Mouse (Mus musculus) kidney, adult 2 months (tissue): Measurements from ENCODE around the gene Mapkbp1. TPM values are rescaled to one million over a fixed set of nuclear protein-coding genes. Genes with fewer than 3 reads are reported as not detected.
A peak's percentile ranks its signal among the peaks of the same experiment; 100 is the strongest.

Experiments
- DNase-seq: peaks from one replicate; pipeline ENCODE4 v3.0.0; 2021
- H3K27ac ChIP-seq: fragments of 200-500 bp; 2 replicates; pipeline ENCODE4 v1.5.1; 2012; ENCODE audit warnings: low read depth, low read length, control low read depth, inconsistent platforms; ENCODE audit not compliant: insufficient read depth
- H3K27me3 ChIP-seq: fragments of 200-500 bp; replicated peaks from 2 replicates; pipeline ENCODE4 v1.6.1; 2012; ENCODE audit warnings: mild to moderate bottlenecking, moderate library complexity, low read length, inconsistent platforms; ENCODE audit not compliant: control insufficient read depth, insufficient read depth
- H3K36me3 ChIP-seq: fragments of 200-500 bp; 2 replicates; pipeline ENCODE4 v1.6.1; 2012; ENCODE audit warnings: mild to moderate bottlenecking, moderate library complexity, low read length, inconsistent platforms; ENCODE audit not compliant: control insufficient read depth, insufficient read depth
- H3K4me1 ChIP-seq: fragments of 200-500 bp; 2 replicates; pipeline ENCODE4 v1.6.1; 2011; ENCODE audit warnings: low read length; ENCODE audit not compliant: control insufficient read depth, insufficient read depth
- H3K4me3 ChIP-seq: fragments of 200-500 bp; 2 replicates; pipeline ENCODE4 v1.5.1; 2011; ENCODE audit warnings: mild to moderate bottlenecking, low read depth, low read length, control low read depth; ENCODE audit not compliant: insufficient read depth
- CTCF ChIP-seq: fragments of 200-500 bp; conservative IDR thresholded peaks from 2 replicates; pipeline ENCODE4 v1.5.1; 2011; ENCODE audit warnings: low read depth, mild to moderate bottlenecking, control low read depth, low read length, moderate library complexity, mixed read lengths; ENCODE audit not compliant: insufficient read depth, insufficient read length
- POLR2A ChIP-seq: fragments of 200-500 bp; IDR thresholded peaks from one replicate; pipeline ENCODE4 v1.6.1; 2011; ENCODE audit warnings: low read depth, low read length, control low read depth
- WGBS: fragments of 180-500 bp; shearing (Covaris S2); methylation state at CpG from one replicate; pipeline ENCODE4 v1.1.7; 2018; 5-methylcytosine and 5-hydroxymethylcytosine counted together
- polyA plus RNA-seq: library from polyadenylated mRNA; depleted of rRNA; stranded (reverse); fragments of >200 nt; gene quantifications from 2 replicates; pipeline ENCODE4 v1.2.3, GENCODE M21; 2012

Gene Mapkbp1
- polyA plus RNA-seq, 1 experiment: 9.0 TPM

- Histone ChIP-seq H3K36me3 (no peaks in the 10 kb centered on the region), H3K27ac (peak overlapping the region; percentile 66), H3K27me3 (no peaks in the 10 kb centered on the region), H3K4me3 (no peak overlapping the region), H3K4me1 (peaks cover 24% of the 10 kb centered on the region)
- 39% methylated on average over 9 of the region's 9 CpGs for WGBS
- TF ChIP-seq CTCF (no peak), POLR2A (no peak)
- DNase-seq: peak; percentile 51
Observed at GRCm38 (mm10) chr2:119995391-119996281, 23.1 kb downstream of the Mapkbp1 start.

GRCm38 (mm10) chr2:119997354-119997753 is 24.9 kb downstream of the Mapkbp1 start:
- 76% methylated on average over 4 of the region's 4 CpGs for WGBS
- Histone ChIP-seq H3K36me3 (no peaks in the 10 kb centered on the region), H3K27ac (peak overlapping the region; percentile 11; the same call in 1 of the 2 replicates), H3K4me3 (no peak overlapping the region), H3K27me3 (no peaks in the 10 kb centered on the region), H3K4me1 (peaks cover 27% of the 10 kb centered on the region)
- no peak for DNase-seq
- TF ChIP-seq CTCF: no peak
- no peak for TF ChIP-seq POLR2A

GRCm38 (mm10) chr2:119999731-120000130 is 27.2 kb downstream of the Mapkbp1 start:
- no peak overlapping the region for H3K27ac ChIP-seq
- DNase-seq: no peak
- no peaks in the 10 kb centered on the region for H3K27me3 ChIP-seq
- no peak overlapping the region for H3K4me3 ChIP-seq
- no peak for TF ChIP-seq POLR2A
- TF ChIP-seq CTCF: no peak
- peaks cover 27% of the 10 kb centered on the region for H3K4me1 ChIP-seq
- 96% methylated on average over 2 of the region's 2 CpGs for WGBS
- no peaks in the 10 kb centered on the region for H3K36me3 ChIP-seq

- Histone ChIP-seq H3K36me3 (no peaks in the 10 kb centered on the region), H3K4me1 (peaks cover 18% of the 10 kb centered on the region), H3K27me3 (no peaks in the 10 kb centered on the region), H3K4me3 (no peak overlapping the region), H3K27ac (no peak overlapping the region)
- peak; percentile 45 for DNase-seq
- WGBS: 61% methylated on average over 3 of the region's 3 CpGs
- TF ChIP-seq CTCF (no peak), POLR2A (no peak)
Observed at GRCm38 (mm10) chr2:120000882-120001584, 28.5 kb downstream of the Mapkbp1 start.

GRCm38 (mm10) chr2:120001956-120002355 is 29.5 kb downstream of the Mapkbp1 start:
- peaks cover 15% of the 10 kb centered on the region for H3K4me1 ChIP-seq
- no peak for TF ChIP-seq POLR2A
- no peak for TF ChIP-seq CTCF
- WGBS: 65% methylated on average over 4 of the region's 4 CpGs
- H3K27me3 ChIP-seq: no peaks in the 10 kb centered on the region
- DNase-seq: no peak
- no peak overlapping the region for H3K27ac ChIP-seq
- H3K4me3 ChIP-seq: no peak overlapping the region
- H3K36me3 ChIP-seq: no peaks in the 10 kb centered on the region

GRCm38 (mm10) chr2:120003970-120004369 is 31.5 kb downstream of the Mapkbp1 start:
- no peaks in the 10 kb centered on the region for H3K27me3 ChIP-seq
- DNase-seq: no peak
- no peaks in the 10 kb centered on the region for H3K36me3 ChIP-seq
- H3K4me3 ChIP-seq: no peak overlapping the region
- peaks cover 11% of the 10 kb centered on the region for H3K4me1 ChIP-seq
- no peak for TF ChIP-seq POLR2A
- TF ChIP-seq CTCF: no peak
- no peak overlapping the region for H3K27ac ChIP-seq
- WGBS: 94% methylated on average over 2 of the region's 2 CpGs

GRCm38 (mm10) chr2:120006696-120007095 is 34.2 kb downstream of the Mapkbp1 start:
- Histone ChIP-seq H3K4me3 (no peak overlapping the region), H3K36me3 (no peaks in the 10 kb centered on the region)
- DNase-seq: no peak

More at GRCm38 (mm10) chr2:120006696-120007095, 34.2 kb downstream of the Mapkbp1 start:
- TF ChIP-seq CTCF (no peak), POLR2A (no peak)
- no peak overlapping the region for H3K27ac ChIP-seq
- 92% methylated on average over 7 of the region's 7 CpGs for WGBS
- H3K27me3 ChIP-seq: no peaks in the 10 kb centered on the region
- peaks cover 8% of the 10 kb centered on the region for H3K4me1 ChIP-seq
